Mouse (Mus musculus): ENCODE measurements around the gene Gm20458. TPM values are rescaled to one million over a fixed set of nuclear protein-coding genes. Genes with fewer than 3 reads are reported as not detected.

The Gm20458 gene
- polyA plus RNA-seq, 1 experiment from 2014 or later: 3.7 TPM

DNA sequence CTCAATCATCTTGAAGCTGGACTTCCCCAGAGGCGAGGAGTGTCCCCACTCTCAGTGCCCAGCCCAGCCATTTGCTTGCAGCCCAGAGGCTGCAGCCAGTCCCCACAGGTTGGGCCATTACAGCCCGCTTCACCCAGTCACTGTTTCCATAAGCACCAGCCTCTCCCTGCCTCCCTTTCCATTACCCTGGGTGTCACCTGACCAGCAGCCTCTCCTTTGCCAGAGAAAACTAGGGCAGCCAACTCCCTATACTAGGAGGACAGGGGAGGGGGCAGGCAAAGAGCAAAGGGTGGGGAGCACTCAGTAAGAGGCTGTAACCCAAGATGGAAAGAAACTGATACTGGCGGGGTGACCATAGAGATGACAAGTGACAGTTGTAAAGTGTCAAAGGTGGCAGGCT, 23.8 kb upstream of the Gm20458 start:
- no peak for DNase-seq (ENCODE audit: low spot score)
- Histone ChIP-seq H3K4me3 (no peak overlapping the region), H3K4me1 (peaks cover 46% of the 10 kb centered on the region), H3K27me3 (ENCODE audit: low read depth, poor library complexity, severe bottlenecking) (peaks cover 27% of the 10 kb centered on the region), H3K36me3 (no peaks in the 10 kb centered on the region), H3K9me3 (replicated peaks) (no peaks in the 10 kb centered on the region), H3K27ac (replicated peaks) (no peak overlapping the region)
- WGBS: 46% methylated on average over 3 of the region's 3 CpGs

DNA sequence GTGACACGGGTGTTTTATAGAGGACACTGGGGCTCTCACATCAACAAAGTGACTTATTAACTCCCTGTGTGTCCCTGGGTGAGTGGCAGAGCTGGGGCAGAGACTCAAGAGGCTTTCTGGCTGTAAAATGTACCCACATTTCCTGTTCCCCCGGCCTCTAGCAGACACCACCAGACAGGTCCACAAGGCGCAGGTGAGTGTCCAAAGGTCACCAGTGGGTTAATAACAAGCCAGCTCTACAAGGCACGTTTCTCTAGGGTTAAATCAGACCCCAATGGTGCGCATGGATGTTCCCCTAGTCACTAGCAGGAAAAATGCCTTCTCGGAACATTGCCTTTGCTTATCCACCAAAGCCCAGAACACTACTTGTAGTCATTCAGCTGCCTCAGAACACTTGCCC, 23.1 kb upstream of the Gm20458 start:
- peaks cover 46% of the 10 kb centered on the region for H3K4me1 ChIP-seq
- WGBS: 85% methylated on average over 6 of the region's 6 CpGs
- H3K9me3 ChIP-seq (replicated peaks): no peaks in the 10 kb centered on the region

DNA sequence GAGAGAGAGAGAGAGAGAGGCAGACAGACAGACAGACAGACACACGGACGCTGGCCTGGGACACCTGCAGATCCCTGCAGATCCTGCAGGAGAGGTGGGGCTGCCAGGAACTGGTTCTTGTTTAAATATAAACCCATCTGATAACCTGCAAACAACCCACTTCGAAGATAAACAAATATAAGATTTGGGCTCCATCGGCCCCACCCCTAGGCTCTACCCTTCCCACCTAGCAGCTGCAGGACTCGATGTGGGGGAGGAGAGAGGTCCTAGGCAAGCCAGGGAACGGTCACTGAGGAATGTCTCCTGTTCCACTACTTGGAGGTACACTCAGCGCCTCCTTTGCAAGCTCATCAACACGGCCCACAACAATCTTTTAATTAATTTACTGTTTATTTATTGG, 22.5 kb upstream of the Gm20458 start:
- H3K36me3 ChIP-seq: no peaks in the 10 kb centered on the region
- peaks cover 46% of the 10 kb centered on the region for H3K4me1 ChIP-seq
- no peak overlapping the region for H3K4me3 ChIP-seq
- no peak overlapping the region for H3K27ac ChIP-seq (replicated peaks)
- peaks cover 35% of the 10 kb centered on the region for H3K27me3 ChIP-seq (ENCODE audit: low read depth, poor library complexity, severe bottlenecking)
- no peak for DNase-seq (ENCODE audit: low spot score)
- H3K9me3 ChIP-seq (replicated peaks): no peaks in the 10 kb centered on the region
- 73% methylated on average over 8 of the region's 8 CpGs for WGBS

More for the DNA sequence above, 23.1 kb upstream of the Gm20458 start:
- Histone ChIP-seq H3K27ac (replicated peaks) (no peak overlapping the region), H3K27me3 (ENCODE audit: low read depth, poor library complexity, severe bottlenecking) (peaks cover 32% of the 10 kb centered on the region), H3K36me3 (no peaks in the 10 kb centered on the region), H3K4me3 (no peak overlapping the region)
- no peak for DNase-seq (ENCODE audit: low spot score)

DNA sequence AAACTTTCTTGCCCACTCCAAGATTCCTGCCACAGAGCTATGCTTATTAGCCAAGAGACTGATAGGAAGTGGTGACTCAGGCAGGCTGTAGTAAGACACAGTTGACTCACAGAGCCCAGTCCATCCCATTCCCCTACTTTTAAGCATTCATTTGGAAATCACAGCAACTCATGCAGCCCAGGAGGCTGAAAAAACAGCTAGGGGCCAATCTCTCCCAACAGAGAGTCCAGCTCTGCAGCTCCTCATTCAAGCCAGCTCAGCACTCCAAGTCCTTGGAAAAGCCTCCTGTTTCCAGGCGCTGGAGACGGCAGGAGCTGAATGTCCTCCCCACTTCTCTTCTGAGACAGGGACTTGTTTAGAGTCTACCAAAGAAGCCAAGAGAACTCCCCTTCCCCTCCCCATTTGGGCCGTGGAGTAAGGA, 21.8 kb upstream of the Gm20458 start:
- H3K4me3 ChIP-seq: no peak overlapping the region
- no peak overlapping the region for H3K27ac ChIP-seq (replicated peaks)
- DNase-seq (ENCODE audit: low spot score): no peak
- peaks cover 42% of the 10 kb centered on the region for H3K27me3 ChIP-seq (ENCODE audit: low read depth, poor library complexity, severe bottlenecking)
- H3K36me3 ChIP-seq: no peaks in the 10 kb centered on the region
- no peaks in the 10 kb centered on the region for H3K9me3 ChIP-seq (replicated peaks)
- peaks cover 52% of the 10 kb centered on the region for H3K4me1 ChIP-seq
- WGBS: 70% methylated on average over 3 of the region's 3 CpGs

DNA sequence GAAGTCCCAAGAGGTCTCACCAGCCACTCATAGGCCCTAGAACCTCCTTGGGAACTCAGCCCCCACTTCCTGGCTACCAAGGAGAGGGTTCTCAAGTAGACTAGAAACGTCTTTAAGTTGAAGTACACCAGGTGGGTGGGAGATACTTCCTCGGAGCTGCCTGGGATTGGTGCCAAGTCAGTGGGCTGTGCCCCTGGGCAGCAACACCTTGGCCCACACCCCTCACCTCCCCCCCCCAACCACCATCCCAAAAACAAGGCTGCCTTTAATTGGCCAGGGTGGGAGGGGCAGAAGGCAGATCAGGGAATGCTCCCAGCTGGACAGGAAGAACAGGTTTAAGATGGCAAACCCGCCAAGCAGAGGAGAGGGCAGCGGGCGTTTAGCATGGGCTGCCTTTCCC, 20.5 kb upstream of the Gm20458 start:
- Histone ChIP-seq H3K4me3 (no peak overlapping the region), H3K36me3 (no peaks in the 10 kb centered on the region), H3K9me3 (replicated peaks) (no peaks in the 10 kb centered on the region), H3K4me1 (peaks cover 52% of the 10 kb centered on the region), H3K27me3 (ENCODE audit: low read depth, poor library complexity, severe bottlenecking) (peaks cover 55% of the 10 kb centered on the region), H3K27ac (replicated peaks) (no peak overlapping the region)
- 81% methylated on average over 5 of the region's 5 CpGs for WGBS
- DNase-seq (ENCODE audit: low spot score): no peak

DNA sequence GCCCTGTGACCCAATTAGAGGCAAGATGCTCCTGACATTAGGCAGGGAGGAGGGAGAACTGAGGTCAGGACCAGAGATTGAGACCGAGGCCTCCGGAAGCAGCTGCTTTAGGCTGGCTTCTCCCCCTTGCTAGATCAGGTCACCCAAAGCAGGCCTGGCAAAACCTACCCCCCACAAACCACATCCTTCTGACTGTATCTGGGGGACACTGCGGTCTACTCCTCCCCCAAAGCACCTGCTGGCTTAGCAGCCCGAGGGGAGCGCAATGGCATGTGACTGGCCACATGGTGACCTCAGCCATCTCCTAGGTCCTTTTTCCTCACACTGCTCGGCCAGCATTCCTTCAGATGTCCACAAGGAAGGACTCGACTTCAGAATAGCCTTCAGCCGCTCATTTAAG, 19.6 kb upstream of the Gm20458 start:
- peaks cover 46% of the 10 kb centered on the region for H3K4me1 ChIP-seq
- H3K27me3 ChIP-seq (ENCODE audit: low read depth, poor library complexity, severe bottlenecking): peaks cover 58% of the 10 kb centered on the region
- H3K9me3 ChIP-seq (replicated peaks): no peaks in the 10 kb centered on the region
- 40% methylated on average over 8 of the region's 8 CpGs for WGBS
- DNase-seq (ENCODE audit: low spot score): no peak
- 0 out of 2 replicates have a peak overlapping the region, but pooled peaks have one; percentile 71 for H3K4me3 ChIP-seq
- H3K27ac ChIP-seq (replicated peaks): no peak overlapping the region
- no peaks in the 10 kb centered on the region for H3K36me3 ChIP-seq

DNA sequence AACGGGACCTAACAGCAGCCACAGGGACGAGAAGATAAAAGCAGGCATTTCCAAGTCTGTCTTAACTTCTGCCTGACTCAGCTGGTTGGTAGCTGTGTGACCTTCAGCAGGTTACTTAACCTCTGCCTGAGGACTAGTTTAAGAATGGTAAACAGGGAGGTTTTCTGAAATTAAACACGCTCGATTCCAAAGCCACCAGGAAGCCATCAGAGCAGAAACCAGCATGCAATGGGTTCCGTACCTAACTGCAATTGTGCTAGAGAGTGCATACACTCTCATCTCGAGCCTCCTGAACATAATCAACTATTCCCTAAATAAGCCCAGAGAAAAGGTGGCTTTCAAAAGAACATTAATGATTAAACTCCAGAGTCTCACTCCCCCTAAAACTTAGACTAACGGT, 19.0 kb upstream of the Gm20458 start:
- H3K36me3 ChIP-seq: no peaks in the 10 kb centered on the region
- peaks cover 58% of the 10 kb centered on the region for H3K27me3 ChIP-seq (ENCODE audit: low read depth, poor library complexity, severe bottlenecking)
- DNase-seq (ENCODE audit: low spot score): no peak
- H3K9me3 ChIP-seq (replicated peaks): no peaks in the 10 kb centered on the region
- peaks cover 40% of the 10 kb centered on the region for H3K4me1 ChIP-seq
- no peak overlapping the region for H3K27ac ChIP-seq (replicated peaks)
- whole genome bisulfite sequencing: 31% methylated on average over 7 of the region's 7 CpGs
- H3K4me3 ChIP-seq: peak overlapping the region; percentile 71

DNA sequence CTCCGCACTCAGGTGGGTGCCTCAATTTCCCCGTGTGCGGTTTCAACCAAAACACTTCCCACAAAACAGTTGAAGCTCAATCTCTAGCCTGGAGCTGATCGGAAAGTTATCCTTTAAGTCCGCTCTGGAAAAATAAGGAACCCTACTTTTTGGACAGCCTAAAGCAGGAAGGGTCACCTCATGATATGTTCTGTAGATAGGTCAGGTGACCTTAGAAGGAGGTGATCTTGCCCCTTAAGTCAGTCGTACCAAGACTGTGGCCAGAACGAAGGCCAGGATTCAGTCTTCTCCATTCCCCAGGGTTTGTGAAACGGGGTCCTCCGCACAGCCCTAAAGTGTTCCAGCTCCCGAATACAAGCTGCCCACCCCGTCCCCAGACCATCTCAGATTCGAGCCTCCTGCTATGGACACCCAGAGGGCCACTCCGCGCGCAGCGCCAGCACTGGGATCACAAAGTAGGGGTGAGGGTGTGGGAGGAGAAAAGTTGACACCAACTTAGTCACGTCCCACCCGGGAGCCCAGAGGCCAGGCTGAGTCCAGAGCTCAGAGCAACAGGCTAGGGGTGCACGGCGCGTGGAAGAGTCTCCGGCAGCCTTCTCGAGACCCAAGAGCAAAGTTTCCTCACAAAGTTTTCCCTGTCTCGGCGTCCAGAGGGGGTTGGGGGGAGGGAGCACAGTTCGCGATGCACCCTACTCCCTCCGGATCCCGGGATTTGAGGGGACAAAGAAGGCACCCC, 18.3 kb upstream of the Gm20458 start:
- Histone ChIP-seq H3K4me3 (peak overlapping the region; percentile 71), H3K27me3 (ENCODE audit: low read depth, poor library complexity, severe bottlenecking) (peaks cover 58% of the 10 kb centered on the region), H3K9me3 (replicated peaks) (no peaks in the 10 kb centered on the region), H3K4me1 (peaks cover 34% of the 10 kb centered on the region), H3K27ac (replicated peaks) (peak overlapping the region; percentile 85), H3K36me3 (no peaks in the 10 kb centered on the region)
- no peak for DNase-seq (ENCODE audit: low spot score)
- 2% methylated on average over 29 of the region's 29 CpGs for WGBS

DNA sequence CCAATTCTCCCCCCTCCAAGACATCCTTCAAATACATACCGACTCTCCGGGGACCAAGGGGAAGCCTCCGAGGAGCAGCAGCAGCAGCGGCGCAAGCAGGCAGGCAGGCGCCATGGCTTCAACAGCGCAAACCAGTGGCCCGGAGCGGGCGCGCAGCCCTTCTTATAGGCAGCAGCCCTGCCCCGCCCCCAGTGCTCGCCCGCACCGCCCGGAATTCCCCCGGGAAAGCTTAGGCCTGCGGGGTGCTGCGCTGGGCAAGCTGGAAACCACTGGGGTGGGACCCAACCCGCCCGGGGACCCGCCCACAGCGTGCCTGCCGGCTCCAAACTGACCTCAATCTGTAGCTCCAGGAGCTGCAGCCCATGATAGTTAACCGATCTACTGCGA, 17.7 kb upstream of the Gm20458 start:
- peak overlapping the region; percentile 71 for H3K4me3 ChIP-seq
- peaks cover 34% of the 10 kb centered on the region for H3K4me1 ChIP-seq
- under 1% methylated on average over 26 of the region's 26 CpGs for WGBS
- no peaks in the 10 kb centered on the region for H3K36me3 ChIP-seq
- H3K27me3 ChIP-seq (ENCODE audit: low read depth, poor library complexity, severe bottlenecking): peaks cover 58% of the 10 kb centered on the region
- DNase-seq (ENCODE audit: low spot score): peak; percentile 86
- H3K27ac ChIP-seq (replicated peaks): peak overlapping the region; percentile 85
- no peaks in the 10 kb centered on the region for H3K9me3 ChIP-seq (replicated peaks)

DNA sequence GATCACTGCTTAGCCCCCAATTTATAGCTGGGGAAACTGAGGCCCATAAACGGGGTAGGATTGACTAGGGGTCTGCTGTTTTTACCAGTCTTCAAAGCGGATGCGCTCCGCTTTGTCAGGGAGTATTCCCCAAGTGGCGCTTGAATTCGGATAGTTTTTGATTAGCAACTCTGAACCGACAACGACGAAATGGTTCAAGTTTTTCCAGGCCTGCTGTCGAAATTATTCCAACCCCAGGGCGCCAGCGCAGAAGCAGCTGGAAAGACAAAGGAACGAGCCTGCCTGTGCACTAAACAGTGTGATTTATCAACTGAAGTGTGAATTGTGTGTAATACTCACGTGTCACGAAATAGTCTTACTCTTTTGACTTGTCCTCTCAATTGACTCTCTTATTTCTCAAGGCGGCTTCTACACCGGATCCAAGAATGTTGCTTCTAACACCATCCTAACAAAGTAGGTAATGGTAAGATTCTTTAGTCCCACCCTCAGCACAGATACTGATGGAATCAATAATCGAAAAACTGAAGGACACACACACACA, 17.2 kb upstream of the Gm20458 start, which contains the start of gene Sdc4:
TSS of gene Sdc4 (minus strand) at position 428 of the 541 bp plus-strand sequence.
- Histone ChIP-seq H3K36me3 (no peaks in the 10 kb centered on the region), H3K27ac (replicated peaks) (peak within 1 kb of the TSS; percentile 85), H3K4me3 (peak within 1 kb of the TSS; percentile 71), H3K9me3 (replicated peaks) (no peaks in the 10 kb centered on the region), H3K27me3 (ENCODE audit: low read depth, poor library complexity, severe bottlenecking) (peaks cover 58% of the 10 kb centered on the region), H3K4me1 (peaks cover 34% of the 10 kb centered on the region)
- no peak for DNase-seq (ENCODE audit: low spot score)
- 7% methylated on average over 18 of the region's 18 CpGs for WGBS

DNA sequence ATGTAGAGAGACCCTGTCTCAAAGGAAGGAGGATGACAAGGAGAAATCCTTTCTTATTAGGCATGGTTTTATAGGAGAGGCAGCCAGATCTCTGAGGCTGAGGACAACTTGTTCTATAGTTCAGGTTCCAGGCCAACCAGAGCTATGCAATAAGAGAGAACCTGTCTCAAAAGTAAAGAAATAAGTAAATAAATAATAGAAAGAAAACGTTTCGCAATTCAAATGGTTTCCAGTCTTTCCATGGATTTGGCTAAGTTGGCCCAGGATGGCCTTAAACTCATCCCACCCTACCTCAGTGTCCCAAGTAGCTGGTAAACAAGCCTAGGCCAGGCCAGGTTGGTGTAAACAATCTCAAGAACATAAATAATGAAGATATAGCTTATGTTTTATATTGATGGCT, 16.1 kb upstream of the Gm20458 start:
- no peak overlapping the region for H3K27ac ChIP-seq (replicated peaks)
- no peak overlapping the region for H3K4me3 ChIP-seq
- H3K9me3 ChIP-seq (replicated peaks): no peaks in the 10 kb centered on the region
- DNase-seq (ENCODE audit: low spot score): no peak
- H3K27me3 ChIP-seq (ENCODE audit: low read depth, poor library complexity, severe bottlenecking): peaks cover 48% of the 10 kb centered on the region
- peaks cover 34% of the 10 kb centered on the region for H3K4me1 ChIP-seq
- H3K36me3 ChIP-seq: no peaks in the 10 kb centered on the region
- 80% methylated on average over 2 of the region's 2 CpGs for WGBS

DNA sequence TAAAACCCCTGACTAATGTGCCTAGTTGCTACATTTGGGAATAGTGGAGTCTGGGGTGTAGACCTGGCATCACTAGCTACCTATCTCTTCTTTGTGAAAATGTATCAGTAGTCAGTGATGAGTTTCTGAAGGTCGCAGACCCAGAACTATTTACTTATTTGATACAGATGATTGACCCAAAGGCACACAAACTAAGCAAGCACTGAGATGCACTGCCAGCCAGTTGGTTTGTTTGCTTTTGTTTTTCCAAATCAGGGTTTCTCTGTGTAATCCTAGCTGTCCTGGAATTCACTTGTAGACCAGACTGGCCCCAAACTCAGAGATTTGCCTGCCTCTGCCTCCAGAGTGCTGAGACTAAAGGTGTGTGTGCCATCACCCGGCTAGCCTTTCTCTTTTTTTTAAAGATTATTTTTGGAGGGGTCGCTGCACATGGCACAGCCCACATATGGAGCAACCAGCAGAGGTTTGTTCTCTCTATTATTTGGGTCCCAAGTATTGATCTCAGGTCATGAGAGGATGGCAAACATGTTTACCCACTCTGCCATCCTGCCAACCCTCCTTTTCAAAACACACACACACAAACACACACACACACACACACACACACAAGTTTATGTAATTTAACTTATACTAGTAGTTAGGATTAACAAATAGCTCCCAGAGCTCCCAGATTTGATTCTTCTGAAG, 15.2 kb upstream of the Gm20458 start:
- WGBS: 84% methylated on average over 3 of the region's 3 CpGs

DNA sequence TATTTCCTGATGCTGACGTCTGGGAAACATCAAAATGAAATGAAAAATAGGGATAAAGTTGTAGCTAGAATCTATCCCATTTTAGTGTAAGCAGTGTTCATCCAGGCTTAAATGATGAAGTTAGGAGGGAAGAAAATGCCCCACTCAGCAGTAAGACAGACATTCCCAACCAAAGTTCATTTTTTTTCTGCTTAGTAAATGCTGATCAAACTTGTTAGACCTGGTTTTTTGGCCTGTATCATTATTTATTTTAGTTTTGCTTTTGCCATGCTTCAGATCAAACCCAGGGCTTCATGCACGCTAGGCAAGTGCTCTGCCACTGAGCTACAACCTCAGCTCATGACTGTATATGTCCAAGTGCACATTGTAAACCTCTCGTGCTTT, 14.7 kb upstream of the Gm20458 start:
- H3K4me3 ChIP-seq: no peak overlapping the region
- H3K27me3 ChIP-seq (ENCODE audit: low read depth, poor library complexity, severe bottlenecking): peaks cover 40% of the 10 kb centered on the region
- peaks cover 28% of the 10 kb centered on the region for H3K4me1 ChIP-seq
- H3K36me3 ChIP-seq: no peaks in the 10 kb centered on the region
- WGBS: 89% methylated on average over 3 of the region's 3 CpGs
- H3K27ac ChIP-seq (replicated peaks): no peak overlapping the region
- no peak for DNase-seq (ENCODE audit: low spot score)
- H3K9me3 ChIP-seq (replicated peaks): no peaks in the 10 kb centered on the region

More for the DNA sequence above, 15.2 kb upstream of the Gm20458 start:
- no peaks in the 10 kb centered on the region for H3K36me3 ChIP-seq
- DNase-seq (ENCODE audit: low spot score): no peak
- no peaks in the 10 kb centered on the region for H3K9me3 ChIP-seq (replicated peaks)
- peaks cover 45% of the 10 kb centered on the region for H3K27me3 ChIP-seq (ENCODE audit: low read depth, poor library complexity, severe bottlenecking)
- peaks cover 32% of the 10 kb centered on the region for H3K4me1 ChIP-seq
- no peak overlapping the region for H3K27ac ChIP-seq (replicated peaks)
- no peak overlapping the region for H3K4me3 ChIP-seq
